8 mouse cellular contexts compared by ENCODE assay signal in the genomic region with DNA sequence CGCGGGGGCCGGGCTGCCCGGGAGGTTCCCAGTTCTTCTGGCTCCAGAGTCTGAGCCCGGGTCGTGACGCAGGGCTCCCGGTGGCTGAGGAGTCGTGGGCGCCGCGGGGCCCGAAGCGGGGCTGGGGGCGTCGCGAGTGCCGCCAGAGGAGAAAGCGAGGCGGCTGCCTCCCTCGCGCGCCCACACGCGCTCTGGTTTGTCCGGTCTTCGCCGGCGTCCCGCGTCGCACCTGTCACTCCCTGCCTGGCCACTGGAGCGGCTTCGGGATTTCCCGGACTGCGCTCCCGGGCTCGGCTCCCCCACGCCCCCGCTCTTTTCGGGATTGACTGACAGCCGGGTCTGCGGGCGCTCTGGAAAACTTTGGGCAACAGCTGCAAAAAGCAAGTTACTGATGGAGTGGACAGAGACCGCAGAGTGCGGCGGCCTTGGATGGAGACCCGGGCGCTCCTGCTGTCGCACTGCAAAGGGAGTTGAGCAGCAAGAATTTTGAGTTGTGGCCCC. TPM values are rescaled to one million over a fixed set of nuclear protein-coding genes. Genes with fewer than 3 reads are reported as not detected.
DNase-seq lines count a peak whose midpoint lies in the region; ATAC-seq and TF ChIP-seq lines count a peak whose summit lies in the region.

No protein-coding gene starts in this region.

- intact Hi-C loops in gastrocnemius, adult 2 months (cut with DNase I), result loop anchor here (5.0 kb wide), 1 partner anchor 195 kb away; no protein-coding TSS in a partner anchor

- TF ChIP-seq CTCF in gastrocnemius, adult 2 months (IDR thresholded peaks at IDR 0.05), result peak; percentile 31
- peak; percentile 25; the same call in 1 of the 2 replicates for TF ChIP-seq CTCF in intestine, postnatal 0 days (IDR thresholded peaks at IDR 0.05; ENCODE audit: low read depth)
- 0 out of 2 replicates have a peak, but pooled peaks have one; percentile 14 for TF ChIP-seq CTCF in midbrain, postnatal 0 days (IDR thresholded peaks at IDR 0.05)

- ATAC-seq in intestine, postnatal 0 days, result peak; percentile 29
- ATAC-seq in limb, embryonic 12.5 days (ENCODE audit: insufficient number of reproducible peaks, insufficient read depth, low FRiP score, low TSS enrichment, low read depth), result no peak
- peak; percentile 31; the same call in 1 of the 2 replicates for ATAC-seq in midbrain, postnatal 0 days (ENCODE audit: low FRiP score)
- ATAC-seq in stomach, embryonic 15.5 days (ENCODE audit: insufficient read depth, low FRiP score, low read depth), result no peak

- H3K9me3 ChIP-seq in intestine, postnatal 0 days (ENCODE audit: control insufficient read depth), result no peaks in the 10 kb centered on the region
- no peaks in the 10 kb centered on the region for H3K9me3 ChIP-seq in limb, embryonic 12.5 days
- no peaks in the 10 kb centered on the region for H3K9me3 ChIP-seq in midbrain, postnatal 0 days (ENCODE audit: low read length)
- no peaks in the 10 kb centered on the region for H3K9me3 ChIP-seq in stomach, embryonic 15.5 days

- H3K4me3 ChIP-seq in gastrocnemius, adult 2 months, result peak overlapping the region; percentile 82
- peak overlapping the region; percentile 95 for H3K4me3 ChIP-seq in intestine, postnatal 0 days (ENCODE audit: low read depth, low read length)
- H3K4me3 ChIP-seq in limb, embryonic 12.5 days (replicated peaks), result peak overlapping the region; percentile 85
- peak overlapping the region; percentile 80 for H3K4me3 ChIP-seq in midbrain, postnatal 0 days (ENCODE audit: low read depth, low read length)
- H3K4me3 ChIP-seq in stomach, embryonic 15.5 days (replicated peaks), result peak overlapping the region; percentile 90

- H3K9ac ChIP-seq in intestine, postnatal 0 days (ENCODE audit: low read depth, low read length), result peak overlapping the region; percentile 83
- H3K9ac ChIP-seq in limb, embryonic 12.5 days (replicated peaks), result peak overlapping the region; percentile 88
- peak overlapping the region; percentile 78 for H3K9ac ChIP-seq in midbrain, postnatal 0 days (replicated peaks; ENCODE audit: low read length, poor library complexity, severe bottlenecking)
- peak overlapping the region; percentile 84 for H3K9ac ChIP-seq in stomach, embryonic 15.5 days

- H3K27me3 ChIP-seq in intestine, postnatal 0 days (replicated peaks; ENCODE audit: control insufficient read depth, insufficient read depth, low read length), result no peaks in the 10 kb centered on the region
- H3K27me3 ChIP-seq in limb, embryonic 12.5 days, result no peaks in the 10 kb centered on the region
- H3K27me3 ChIP-seq in midbrain, postnatal 0 days (ENCODE audit: insufficient read depth, low read length), result no peaks in the 10 kb centered on the region
- no peaks in the 10 kb centered on the region for H3K27me3 ChIP-seq in stomach, embryonic 15.5 days (replicated peaks)

- H3K4me2 ChIP-seq in intestine, postnatal 0 days (replicated peaks; ENCODE audit: low read depth), result peak overlapping the region; percentile 88
- peak overlapping the region; percentile 78 for H3K4me2 ChIP-seq in limb, embryonic 12.5 days
- H3K4me2 ChIP-seq in midbrain, postnatal 0 days (ENCODE audit: low read depth, low read length, poor library complexity, severe bottlenecking), result peak overlapping the region; percentile 55
- peak overlapping the region; percentile 73 for H3K4me2 ChIP-seq in stomach, embryonic 15.5 days

- WGBS in intestine, postnatal 0 days, result under 1% methylated on average over 50 of the region's 50 CpGs
- under 1% methylated on average over 49 of the region's 50 CpGs for WGBS in limb, embryonic 12.5 days
- under 1% methylated on average over 47 of the region's 50 CpGs for WGBS in midbrain, postnatal 0 days
- under 1% methylated on average over 49 of the region's 50 CpGs for WGBS in stomach, embryonic 15.5 days

- peak; percentile 56 to 63 for DNase-seq in lung, adult 18-20 months
- DNase-seq in lung, postnatal 14 days, result no peak
- DNase-seq in cerebellum, postnatal 36 days, result peak; percentile 58 to 61
- DNase-seq in gastrocnemius, adult 2 months, result peak; percentile 78
- DNase-seq in midbrain, postnatal 0 days (ENCODE audit: low spot score), result peak; percentile 60

- peaks cover 9% of the 10 kb centered on the region; the same call in 1 of the 2 replicates for H3K4me1 ChIP-seq in intestine, postnatal 0 days (replicated peaks; ENCODE audit: control insufficient read depth, insufficient read depth, low read length)
- peaks cover 32% of the 10 kb centered on the region for H3K4me1 ChIP-seq in limb, embryonic 12.5 days (replicated peaks)
- H3K4me1 ChIP-seq in midbrain, postnatal 0 days (ENCODE audit: insufficient read depth, low read length), result peaks cover 14% of the 10 kb centered on the region; the same call in 1 of the 2 replicates
- peaks cover 28% of the 10 kb centered on the region for H3K4me1 ChIP-seq in stomach, embryonic 15.5 days

- H3K27ac ChIP-seq in gastrocnemius, adult 2 months, result peak overlapping the region; percentile 92
- peak overlapping the region; percentile 86 for H3K27ac ChIP-seq in intestine, postnatal 0 days (ENCODE audit: low read depth, low read length)
- peak overlapping the region; percentile 96 for H3K27ac ChIP-seq in limb, embryonic 12.5 days
- peak overlapping the region; percentile 97 for H3K27ac ChIP-seq in midbrain, postnatal 0 days (ENCODE audit: low read depth, low read length)
- H3K27ac ChIP-seq in stomach, embryonic 15.5 days, result peak overlapping the region; percentile 97

- no peaks in the 10 kb centered on the region for H3K36me3 ChIP-seq in intestine, postnatal 0 days (ENCODE audit: control insufficient read depth, insufficient read depth)
- peaks cover 8% of the 10 kb centered on the region; the same call in 1 of the 2 replicates for H3K36me3 ChIP-seq in limb, embryonic 12.5 days
- no peaks in the 10 kb centered on the region for H3K36me3 ChIP-seq in midbrain, postnatal 0 days (ENCODE audit: insufficient read depth, low read length)
- no peaks in the 10 kb centered on the region for H3K36me3 ChIP-seq in stomach, embryonic 15.5 days

RNA-seq across cellular contexts. Expression of gene Srebf2, which starts 0.7 kb away (rescaled TPM):
- 10 to 100 TPM; 11.4 to 17.4 TPM for total RNA-seq in gastrocnemius, adult 2 months (2021)
- 68.7 and 69.5 TPM in 2 replicates for polyA plus RNA-seq in intestine, postnatal 0 days (2015; fragmentation: Nextera tagmentation; extraction: Ambion mirVana)
- polyA plus RNA-seq in limb, embryonic 12.5 days (2016; fragmentation: Nextera tagmentation; extraction: Ambion mirVana), result 186 and 188 TPM in 2 replicates
- 204 and 245 TPM in 2 replicates for total RNA-seq in midbrain, postnatal 0 days (2014; rRNA removed)
- polyA plus RNA-seq in midbrain, postnatal 0 days (2015; fragmentation: Nextera tagmentation; extraction: Ambion mirVana), result 141 and 150 TPM in 2 replicates
- 152 and 167 TPM in 2 replicates for polyA plus RNA-seq in stomach, embryonic 15.5 days (2015; fragmentation: Nextera tagmentation; extraction: Ambion mirVana)

RNA-seq across cellular contexts. Expression of gene Ccdc134, which starts 19.9 kb away (rescaled TPM):
- total RNA-seq in gastrocnemius, adult 2 months (2021), result 10 to 100 TPM; 11.8 to 12.4 TPM
- 3.5 and 4.2 TPM in 2 replicates for polyA plus RNA-seq in intestine, postnatal 0 days (2015; fragmentation: Nextera tagmentation; extraction: Ambion mirVana)
- polyA plus RNA-seq in limb, embryonic 12.5 days (2016; fragmentation: Nextera tagmentation; extraction: Ambion mirVana), result 23.4 and 26.6 TPM in 2 replicates
- total RNA-seq in midbrain, postnatal 0 days (2014; rRNA removed), result 8.4 and 8.7 TPM in 2 replicates
- 6.9 and 7.7 TPM in 2 replicates for polyA plus RNA-seq in midbrain, postnatal 0 days (2015; fragmentation: Nextera tagmentation; extraction: Ambion mirVana)
- 15.5 and 15.8 TPM in 2 replicates for polyA plus RNA-seq in stomach, embryonic 15.5 days (2015; fragmentation: Nextera tagmentation; extraction: Ambion mirVana)

Comparison
In these comparisons a context has a peak if more than half of its experiments do, and no peak if none do; other contexts are left out.
1. ATAC-seq: peak in intestine, postnatal 0 days (single experiment) and midbrain, postnatal 0 days (single experiment); none in limb, embryonic 12.5 days (single experiment) and stomach, embryonic 15.5 days (single experiment).
2. Peak in every context shown above with its lines, with median percentiles within 50 percentile points of each other: H3K27ac ChIP-seq, H3K4me3 ChIP-seq, CTCF ChIP-seq, H3K4me2 ChIP-seq and H3K9ac ChIP-seq.